Mouse (Mus musculus) heart, postnatal 14 days (tissue): ENCODE data around the gene Sult1e1. TPM values are rescaled to one million over a fixed set of nuclear protein-coding genes. Genes with fewer than 3 reads are reported as not detected.

Experiments
- microRNA-seq, 2 experiments: library from miRNA; unstranded; fragments of <30 nt; microRNA quantifications; one replicate each; pipeline ENCODE4 v1.2.0; 2021 to 2022
- total RNA-seq, 2 experiments: library from RNA; stranded (reverse); gene quantifications; 2 replicates each; pipeline ENCODE4 v1.2.3; 2021

The Sult1e1 gene
- total RNA-seq, 2 experiments from 2014 or later = not detected

Small RNA genes lying within 50 kb of the gene (microRNA-seq; reads per million reads assigned to microRNA genes)
- gene Mir3969 = 0 reads per million in 2 experiments

Other genes with a start within 250 kb of the Sult1e1 start
- not detected for gene Ugt2b38, start 167.4 kb downstream of the Sult1e1 start, total RNA-seq
- gene Ugt2a2, start 109.3 kb downstream of the Sult1e1 start, total RNA-seq = not detected
- gene Gm43638, start 104.8 kb downstream of the Sult1e1 start, total RNA-seq = not detected
- gene Ugt2a1, start 100.7 kb downstream of the Sult1e1 start, total RNA-seq = not detected
- gene Sult1b1, start 53.4 kb downstream of the Sult1e1 start, total RNA-seq = not detected
- under 1 TPM in 1 of 2 experiments, not detected in 1; 0.36 TPM for gene Sult1d1, start 22.6 kb downstream of the Sult1e1 start, total RNA-seq
- gene Csn1s1, start 74.6 kb upstream of the Sult1e1 start, total RNA-seq = not detected
- gene Csn2, start 108.0 kb upstream of the Sult1e1 start, total RNA-seq = under 1 TPM in 1 of 2 experiments, not detected in 1; 0.27 TPM
- gene Csn1s2a, start 183.0 kb upstream of the Sult1e1 start, total RNA-seq = not detected
- gene Csn1s2b, start 216.5 kb upstream of the Sult1e1 start, total RNA-seq = not detected
- gene Prr27, start 234.1 kb upstream of the Sult1e1 start, total RNA-seq = not detected